Mouse (Mus musculus) intestine, embryonic 14.5 days (tissue): Measurements from ENCODE around the gene Nr6a1. TPM values are rescaled to one million over a fixed set of nuclear protein-coding genes. Genes with fewer than 3 reads are reported as not detected.

ENCODE experiments used
- ATAC-seq: fragments of 200-750 bp; cut with Nextera tagmentation; replicated peaks from 2 replicates; pipeline ENCODE4 v1.8.0; 2017; ENCODE audit warnings: low read depth, moderate number of reproducible peaks, moderate TSS enrichment, moderate library complexity; ENCODE audit not compliant: low FRiP score, low TSS enrichment
- DNase-seq: peaks from one replicate; pipeline ENCODE4 v3.0.0-alpha.2; 2018; ENCODE audit warnings: low spot score
- H3K27ac ChIP-seq: fragments of 300-500 bp; sonication (generic); 2 replicates; pipeline ENCODE4 v1.5.1; 2014; ENCODE audit warnings: low read depth, mild to moderate bottlenecking, control low read depth
- H3K27me3 ChIP-seq: fragments of 300-500 bp; sonication (generic); replicated peaks from 2 replicates; pipeline ENCODE4 v1.6.1; 2014; ENCODE audit warnings: low read length, control low read depth; ENCODE audit not compliant: control insufficient read depth, insufficient read depth
- H3K36me3 ChIP-seq: fragments of 300-500 bp; sonication (generic); 2 replicates; pipeline ENCODE4 v1.6.1; 2014; ENCODE audit warnings: low read length, control low read depth; ENCODE audit not compliant: control insufficient read depth, insufficient read depth
- H3K4me1 ChIP-seq: fragments of 300-500 bp; sonication (generic); replicated peaks from 2 replicates; pipeline ENCODE4 v1.6.1; 2014; ENCODE audit warnings: low read length, control low read depth, mixed read lengths; ENCODE audit not compliant: control insufficient read depth, insufficient read depth
- H3K4me2 ChIP-seq: fragments of 300-500 bp; sonication (generic); 2 replicates; pipeline ENCODE4 v1.6.1; 2014; ENCODE audit warnings: low read length
- H3K4me3 ChIP-seq: fragments of 300-500 bp; sonication (generic); 2 replicates; pipeline ENCODE4 v1.5.1; 2014; ENCODE audit warnings: low read depth, low read length, control low read depth, mixed read lengths
- H3K9ac ChIP-seq: fragments of 300-500 bp; sonication (generic); 2 replicates; pipeline ENCODE4 v1.6.1; 2014; ENCODE audit warnings: mild to moderate bottlenecking, low read length
- H3K9me3 ChIP-seq: fragments of 300-500 bp; sonication (generic); 2 replicates; pipeline ENCODE4 v1.6.1; 2016; ENCODE audit warnings: low read length, control low read depth; ENCODE audit not compliant: control insufficient read depth
- WGBS: fragments of 180-500 bp; shearing (Covaris S2); extraction: QIAGEN DNeasy Blood & Tissue Kit; methylation state at CpG from one replicate; pipeline ENCODE4 v1.1.7; 2014; 5-methylcytosine and 5-hydroxymethylcytosine counted together
- polyA plus RNA-seq: library from polyadenylated mRNA; unstranded; fragments of >200 nt; fragmentation: Nextera tagmentation; extraction: Ambion mirVana; gene quantifications from 2 replicates; pipeline ENCODE4 v1.2.1, GENCODE M21; 2014

Nr6a1 gene
- polyA plus RNA-seq, result 2.4 TPM in 2 replicates

DNA sequence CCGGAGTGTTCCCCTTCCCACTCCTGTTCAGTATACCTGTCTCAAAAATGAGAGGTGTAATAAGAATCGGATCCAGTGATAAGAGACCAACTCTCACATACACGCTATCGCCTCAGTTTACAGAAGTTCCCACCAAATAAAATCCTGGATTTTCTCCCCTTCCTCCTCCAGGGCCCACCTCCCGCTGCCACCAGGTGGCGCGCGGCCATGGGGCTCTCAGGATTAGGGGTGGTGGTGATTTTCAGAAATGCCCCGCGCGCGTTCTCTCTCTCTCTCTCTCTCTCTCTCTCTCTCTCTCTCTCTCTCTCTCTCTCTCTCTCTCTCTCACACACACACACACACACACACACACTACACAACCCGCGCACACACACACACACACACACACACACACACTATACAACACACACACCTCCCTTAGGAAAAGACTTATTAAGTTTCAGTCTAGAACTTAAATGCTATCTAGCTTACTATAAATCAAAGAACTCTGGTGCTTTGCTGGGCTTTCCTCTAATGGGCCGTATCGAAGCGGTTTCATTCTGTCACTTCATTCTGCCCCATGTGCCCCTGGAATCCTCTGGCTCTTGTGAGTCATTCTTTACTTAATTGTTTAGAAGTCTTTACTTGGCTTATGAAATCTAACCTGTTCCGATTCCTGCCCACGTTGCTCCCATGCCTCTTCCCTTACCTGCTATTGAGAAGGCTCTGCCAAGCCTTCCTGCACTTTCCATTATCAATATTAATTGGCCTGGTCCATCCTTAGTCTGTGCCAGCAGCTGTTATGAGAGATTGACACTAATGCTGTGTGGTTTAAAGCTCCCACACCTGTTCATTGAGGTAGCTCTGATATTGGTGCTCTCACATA lies at the start of gene Nr6a1:
Gene Nr6a1 (minus strand): TSS at position 574 of the 865 bp plus-strand sequence.
- Histone ChIP-seq H3K27me3 (peaks cover 25% of the 10 kb centered on the region), H3K9me3 (no peaks in the 10 kb centered on the region), H3K36me3 (no peaks in the 10 kb centered on the region), H3K4me3 (peak within 1 kb of the TSS; percentile 71), H3K4me2 (peak within 1 kb of the TSS; percentile 94), H3K9ac (0 out of 2 replicates have a peak within 1 kb of the TSS, but pooled peaks have one; percentile 16), H3K4me1 (peaks cover 11% of the 10 kb centered on the region), H3K27ac (no peak within 1 kb of the TSS)
- DNase-seq (peak; percentile 82), ATAC-seq (peak; percentile 44)
- WGBS, result 8% methylated on average over 19 of the region's 19 CpGs

- Histone ChIP-seq H3K4me3 (no peak overlapping the region), H3K4me2 (no peak overlapping the region), H3K27me3 (no peaks in the 10 kb centered on the region), H3K27ac (no peak overlapping the region), H3K9me3 (no peaks in the 10 kb centered on the region), H3K9ac (no peak overlapping the region), H3K4me1 (no peaks in the 10 kb centered on the region), H3K36me3 (no peaks in the 10 kb centered on the region)
- ATAC-seq (no peak), DNase-seq (no peak)
- 81% methylated on average over 21 of the region's 21 CpGs for WGBS
Observed at GRCm38 (mm10) chr2:38975941-38976805, 48.7 kb upstream of the Nr6a1 start.

DNA sequence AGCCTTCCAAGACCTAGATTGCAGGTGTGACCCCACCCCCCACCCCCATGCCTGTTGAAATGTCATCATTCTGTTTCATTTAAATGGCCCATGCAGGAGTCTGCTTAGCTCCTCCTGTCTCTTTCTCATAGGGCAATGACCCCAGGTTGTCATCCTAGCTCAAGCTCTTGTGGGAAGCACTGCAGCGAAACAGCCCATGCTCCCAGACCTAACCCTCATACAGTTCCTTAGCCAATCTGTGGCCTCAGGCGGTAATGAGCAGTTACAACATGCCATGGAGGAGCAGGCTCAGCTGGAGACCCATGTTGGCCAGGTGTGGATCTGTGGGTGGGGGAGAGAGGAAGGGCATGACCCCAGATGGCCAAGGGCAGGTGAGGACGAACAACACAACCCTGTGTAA lies 47.7 kb upstream of the Nr6a1 start:
- no peak for DNase-seq
- Histone ChIP-seq H3K4me3 (no peak overlapping the region), H3K27ac (no peak overlapping the region), H3K9me3 (no peaks in the 10 kb centered on the region), H3K4me1 (no peaks in the 10 kb centered on the region), H3K9ac (no peak overlapping the region), H3K27me3 (no peaks in the 10 kb centered on the region), H3K4me2 (no peak overlapping the region), H3K36me3 (no peaks in the 10 kb centered on the region)
- no peak for ATAC-seq
- WGBS, result 75% methylated on average over 3 of the region's 3 CpGs

DNA sequence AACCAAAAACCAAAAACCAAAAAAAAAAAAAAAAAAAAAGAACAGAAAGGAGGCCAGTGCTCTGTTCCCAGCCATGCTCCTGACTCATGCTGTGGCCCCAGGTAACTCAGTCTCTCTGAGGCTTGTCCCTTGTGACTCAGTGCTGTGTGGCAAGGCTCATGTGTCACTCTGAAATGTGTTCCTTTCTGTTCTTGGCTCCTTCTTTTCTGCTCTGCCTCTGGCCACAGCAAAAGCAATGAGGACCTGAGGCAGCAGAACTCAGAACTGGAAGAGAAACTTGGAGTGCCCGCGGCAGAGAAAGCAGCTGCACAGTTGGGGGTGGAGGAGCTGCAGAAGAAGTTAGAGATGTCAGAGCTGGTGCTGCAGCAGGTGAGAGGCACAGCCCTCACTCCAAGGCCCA lies 46.7 kb upstream of the Nr6a1 start:
- 42% methylated on average over 2 of the region's 2 CpGs for WGBS

DNA sequence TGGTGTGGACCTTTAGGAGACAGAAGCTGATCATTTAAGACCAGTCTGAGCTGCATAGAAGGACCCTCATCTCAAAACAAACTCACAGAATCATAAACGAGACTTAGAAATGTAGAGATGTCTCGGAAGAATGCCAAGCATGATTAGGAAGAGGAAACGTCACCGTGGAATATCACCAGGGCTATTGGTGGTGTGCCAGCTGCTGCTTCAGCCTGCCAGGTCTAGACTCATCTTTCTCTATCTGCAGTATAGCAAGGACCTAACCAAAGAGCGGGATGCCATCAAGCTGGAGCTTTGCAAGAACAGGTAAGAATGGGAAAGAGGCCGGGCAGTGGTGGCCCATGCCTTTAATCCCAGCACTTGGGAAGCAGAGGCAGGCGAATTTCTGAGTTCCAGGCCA lies 46.2 kb upstream of the Nr6a1 start:
- DNase-seq (no peak), ATAC-seq (no peak)
- 75% methylated on average over 7 of the region's 7 CpGs for WGBS
- no peak overlapping the region for H3K4me2 ChIP-seq
- no peak overlapping the region for H3K27ac ChIP-seq
- no peaks in the 10 kb centered on the region for H3K9me3 ChIP-seq
- no peaks in the 10 kb centered on the region for H3K27me3 ChIP-seq
- no peak overlapping the region for H3K9ac ChIP-seq
- H3K4me3 ChIP-seq, result no peak overlapping the region
- H3K4me1 ChIP-seq, result no peaks in the 10 kb centered on the region
- H3K36me3 ChIP-seq, result no peaks in the 10 kb centered on the region

More for the DNA sequence above, 46.7 kb upstream of the Nr6a1 start:
- Histone ChIP-seq H3K4me3 (no peak overlapping the region), H3K9me3 (no peaks in the 10 kb centered on the region), H3K4me2 (no peak overlapping the region), H3K4me1 (no peaks in the 10 kb centered on the region), H3K36me3 (no peaks in the 10 kb centered on the region), H3K27ac (no peak overlapping the region), H3K9ac (no peak overlapping the region), H3K27me3 (no peaks in the 10 kb centered on the region)
- DNase-seq (no peak), ATAC-seq (no peak)

DNA sequence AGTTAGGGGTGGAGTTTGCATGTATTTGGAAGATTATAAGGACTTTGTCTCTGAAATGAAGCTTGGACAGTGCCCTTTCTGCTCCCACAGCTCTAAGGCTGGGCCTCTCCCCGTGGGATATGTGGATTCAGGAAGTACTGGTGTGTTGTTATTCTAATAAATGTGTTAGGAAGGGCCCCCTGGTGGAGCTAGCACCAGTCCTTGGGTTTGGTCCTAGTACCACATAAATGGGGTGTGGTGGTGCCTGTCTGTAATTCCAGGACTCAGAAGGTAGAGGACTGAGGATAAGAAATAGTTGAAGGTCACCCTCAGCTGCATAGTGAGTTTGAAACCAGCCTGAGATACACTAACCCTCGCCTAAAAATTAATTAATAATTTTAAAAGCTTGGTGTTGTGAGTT lies 45.7 kb upstream of the Nr6a1 start:
- no peak for ATAC-seq
- WGBS, result 40% methylated on average over 2 of the region's 2 CpGs

GRCm38 (mm10) chr2:38970057-38970456 lies 42.6 kb upstream of the Nr6a1 start:
- whole genome bisulfite sequencing, result 73% methylated on average over 5 of the region's 5 CpGs
- ATAC-seq, result no peak

More for the DNA sequence above, 45.7 kb upstream of the Nr6a1 start:
- Histone ChIP-seq H3K4me3 (no peak overlapping the region), H3K4me1 (no peaks in the 10 kb centered on the region), H3K4me2 (no peak overlapping the region), H3K27me3 (no peaks in the 10 kb centered on the region), H3K36me3 (no peaks in the 10 kb centered on the region), H3K27ac (no peak overlapping the region), H3K9ac (no peak overlapping the region), H3K9me3 (no peaks in the 10 kb centered on the region)
- DNase-seq, result no peak

GRCm38 (mm10) chr2:38969650-38970049 lies 42.2 kb upstream of the Nr6a1 start:
- H3K9me3 ChIP-seq, result no peaks in the 10 kb centered on the region
- WGBS, result 91% methylated on average over 2 of the region's 2 CpGs
- no peak overlapping the region for H3K27ac ChIP-seq

More at GRCm38 (mm10) chr2:38970057-38970456, 42.6 kb upstream of the Nr6a1 start:
- Histone ChIP-seq H3K4me3 (no peak overlapping the region), H3K27ac (no peak overlapping the region), H3K9me3 (no peaks in the 10 kb centered on the region), H3K36me3 (no peaks in the 10 kb centered on the region), H3K4me2 (no peak overlapping the region), H3K27me3 (no peaks in the 10 kb centered on the region), H3K9ac (no peak overlapping the region), H3K4me1 (no peaks in the 10 kb centered on the region)
- no peak for DNase-seq

More at GRCm38 (mm10) chr2:38969650-38970049, 42.2 kb upstream of the Nr6a1 start:
- H3K36me3 ChIP-seq, result no peaks in the 10 kb centered on the region
- no peak for ATAC-seq
- H3K4me2 ChIP-seq, result no peak overlapping the region
- H3K4me3 ChIP-seq, result no peak overlapping the region
- H3K9ac ChIP-seq, result no peak overlapping the region
- H3K27me3 ChIP-seq, result no peaks in the 10 kb centered on the region
- no peaks in the 10 kb centered on the region for H3K4me1 ChIP-seq
- no peak for DNase-seq
